Mouse (Mus musculus) frontal cortex, adult 2 months (tissue): ENCODE measurements around the gene Cbarp. TPM values are rescaled to one million over a fixed set of nuclear protein-coding genes. Genes with fewer than 3 reads are reported as not detected.

Source experiments
- DNase-seq, 2 experiments: peaks; one replicate each; pipeline ENCODE4 v3.0.0; 2022; ENCODE audit warnings: low spot score in 1 of 2; ENCODE audit errors: extremely low spot score in 1 of 2
- polyA plus RNA-seq: library from polyadenylated mRNA; depleted of rRNA; stranded (reverse); fragments of >200 nt; gene quantifications from 2 replicates; pipeline ENCODE4 v1.2.3, GENCODE M21; 2012; rRNA removed

The Cbarp gene
- polyA plus RNA-seq, 1 experiment: 252 TPM

- DNase-seq: peak; percentile 52 to 83
Measured at GRCm38 (mm10) chr10:80102216-80102915, 38.3 kb downstream of the Cbarp start.

GRCm38 (mm10) chr10:80100982-80101381 is 39.7 kb downstream of the Cbarp start:
- no peak for DNase-seq

GRCm38 (mm10) chr10:80098630-80099029 is 42.0 kb downstream of the Cbarp start:
- no peak for DNase-seq

GRCm38 (mm10) chr10:80097275-80097674 is 43.4 kb downstream of the Cbarp start:
- no peak for DNase-seq

GRCm38 (mm10) chr10:80095547-80095946 is 45.1 kb downstream of the Cbarp start:
- no peak for DNase-seq

GRCm38 (mm10) chr10:80094684-80095083 is 46.0 kb downstream of the Cbarp start:
- DNase-seq: no peak

- DNase-seq: no peak
Measured at GRCm38 (mm10) chr10:80094085-80094484, 46.5 kb downstream of the Cbarp start.

- DNase-seq: no peak
Measured at GRCm38 (mm10) chr10:80092690-80093089, 47.9 kb downstream of the Cbarp start.

GRCm38 (mm10) chr10:80091527-80091926 is 49.1 kb downstream of the Cbarp start:
- DNase-seq: no peak

- DNase-seq: no peak
Measured at GRCm38 (mm10) chr10:80089146-80089545, 51.5 kb downstream of the Cbarp start.

- no peak for DNase-seq
Measured at GRCm38 (mm10) chr10:80087483-80087882, 53.2 kb downstream of the Cbarp start.

GRCm38 (mm10) chr10:80086847-80087246 is 53.8 kb downstream of the Cbarp start:
- no peak for DNase-seq

- peak in 1 of 2 experiments; percentile 44 for DNase-seq
Measured at GRCm38 (mm10) chr10:80084817-80085487, 55.7 kb downstream of the Cbarp start.

GRCm38 (mm10) chr10:80081075-80081474 is 59.6 kb downstream of the Cbarp start:
- DNase-seq: no peak

Other genes starting within 250 kb of the Cbarp start
- gene Cfd, start 250.0 kb downstream of the Cbarp start, polyA plus RNA-seq: 1.1 and 3.5 TPM in 2 replicates
- gene Med16, start 231.9 kb downstream of the Cbarp start, polyA plus RNA-seq: 75.9 and 80.7 TPM in 2 replicates
- gene Gm26602, start 230.0 kb downstream of the Cbarp start, polyA plus RNA-seq: not detected in 2 replicates
- gene Kiss1r, start 223.9 kb downstream of the Cbarp start, polyA plus RNA-seq: 10.7 and 11.8 TPM in 2 replicates
- gene R3hdm4, start 219.6 kb downstream of the Cbarp start, polyA plus RNA-seq: 380 and 385 TPM in 2 replicates
- 3.6 and 4.1 TPM in 2 replicates for gene Arid3a, start 213.8 kb downstream of the Cbarp start, polyA plus RNA-seq
- 63.2 and 65.9 TPM in 2 replicates for gene Wdr18, start 180.7 kb downstream of the Cbarp start, polyA plus RNA-seq
- 0.17 and 0.38 TPM in 2 replicates for gene Grin3b, start 170.1 kb downstream of the Cbarp start, polyA plus RNA-seq
- 181 and 193 TPM in 2 replicates for gene Tmem259, start 156.5 kb downstream of the Cbarp start, polyA plus RNA-seq
- gene Cnn2, start 152.3 kb downstream of the Cbarp start, polyA plus RNA-seq: 9.8 and 10.4 TPM in 2 replicates
- 12.4 and 13.0 TPM in 2 replicates for gene Abca7, start 144.3 kb downstream of the Cbarp start, polyA plus RNA-seq
- 5.3 and 7.1 TPM in 2 replicates for gene Arhgap45, start 124.2 kb downstream of the Cbarp start, polyA plus RNA-seq
- gene Polr2e, start 101.0 kb downstream of the Cbarp start, polyA plus RNA-seq: 200 and 205 TPM in 2 replicates
- gene Gpx4, start 93.7 kb downstream of the Cbarp start, polyA plus RNA-seq: 867 and 914 TPM in 2 replicates
- gene Sbno2, start 35.3 kb downstream of the Cbarp start, polyA plus RNA-seq: 26.6 TPM in 2 replicates
- gene Stk11, start 25.0 kb downstream of the Cbarp start, polyA plus RNA-seq: 93.8 and 96.3 TPM in 2 replicates
- gene Atp5d, start 2.2 kb downstream of the Cbarp start, polyA plus RNA-seq: 606 and 673 TPM in 2 replicates
- gene Midn, start 7.4 kb upstream of the Cbarp start, polyA plus RNA-seq: 36.5 and 43.7 TPM in 2 replicates
- 212 and 226 TPM in 2 replicates for gene Cirbp, start 25.1 kb upstream of the Cbarp start, polyA plus RNA-seq
- gene 1600002K03Rik, start 32.1 kb upstream of the Cbarp start, polyA plus RNA-seq: 14.3 and 15.8 TPM in 2 replicates
- 8.2 and 10.2 TPM in 2 replicates for gene Efna2, start 38.6 kb upstream of the Cbarp start, polyA plus RNA-seq
- 32.4 and 37.9 TPM in 2 replicates for gene Mum1, start 85.6 kb upstream of the Cbarp start, polyA plus RNA-seq
- 380 and 448 TPM in 2 replicates for gene Ndufs7, start 108.3 kb upstream of the Cbarp start, polyA plus RNA-seq
- 29.1 and 31.9 TPM in 2 replicates for gene Gamt, start 120.2 kb upstream of the Cbarp start, polyA plus RNA-seq
- 76.6 and 86.3 TPM in 2 replicates for gene Dazap1, start 120.7 kb upstream of the Cbarp start, polyA plus RNA-seq
- gene Rps15, start 151.6 kb upstream of the Cbarp start, polyA plus RNA-seq: 2,217 and 2,507 TPM in 2 replicates
- 46.2 and 52.2 TPM in 2 replicates for gene Apc2, start 155.1 kb upstream of the Cbarp start, polyA plus RNA-seq
- 41.6 and 44.3 TPM in 2 replicates for gene 2310011J03Rik, start 179.7 kb upstream of the Cbarp start, polyA plus RNA-seq
- 9.4 TPM in 2 replicates for gene Pcsk4, start 188.7 kb upstream of the Cbarp start, polyA plus RNA-seq
- 4.9 and 6.0 TPM in 2 replicates for gene Reep6, start 189.1 kb upstream of the Cbarp start, polyA plus RNA-seq
- 5.6 and 7.3 TPM in 2 replicates for gene Adamtsl5, start 207.6 kb upstream of the Cbarp start, polyA plus RNA-seq
- gene Plk5, start 215.6 kb upstream of the Cbarp start, polyA plus RNA-seq: 24.9 and 33.3 TPM in 2 replicates
- 17.2 and 17.7 TPM in 2 replicates for gene Mex3d, start 246.8 kb upstream of the Cbarp start, polyA plus RNA-seq